Mouse (Mus musculus): ENCODE measurements at regions not wholly inside any gene's neighbourhood (a gene's known extent, or its start where the extent isn't known, plus 50 kb on each side); places are given as distances from the start of the nearest gene placed in this dataset.

DNA sequence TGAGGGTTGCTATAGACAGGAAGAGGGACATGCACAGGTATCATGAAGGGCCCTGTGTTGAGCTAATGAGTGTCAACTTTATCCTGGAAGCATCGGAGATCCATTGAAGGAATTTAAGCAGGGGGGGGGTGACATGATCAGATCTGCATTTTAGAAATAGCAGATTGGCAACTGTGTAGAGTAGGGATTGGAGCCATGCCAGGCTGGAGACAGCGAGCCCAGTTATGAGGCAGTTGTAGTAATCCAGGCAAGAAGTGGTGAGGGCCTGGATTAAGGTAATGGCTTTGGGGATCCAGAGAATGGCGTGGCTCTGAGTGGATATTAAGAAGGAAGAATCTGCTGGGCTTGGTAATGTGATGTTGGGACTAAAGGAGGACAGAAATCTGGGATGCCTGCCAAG is 528.5 kb downstream of the Fgf9 start:
- H3K27ac ChIP-seq: no peak overlapping the region
- intact Hi-C loops (cut with DNase I): no loop called here
- no peak for DNase-seq (ENCODE audit: extremely low spot score in 1 of 2, low spot score in 2 of 2)
- H3K4me3 ChIP-seq: no peak overlapping the region
- TF ChIP-seq CTCF (IDR thresholded peaks at IDR 0.05): no peak

DNA sequence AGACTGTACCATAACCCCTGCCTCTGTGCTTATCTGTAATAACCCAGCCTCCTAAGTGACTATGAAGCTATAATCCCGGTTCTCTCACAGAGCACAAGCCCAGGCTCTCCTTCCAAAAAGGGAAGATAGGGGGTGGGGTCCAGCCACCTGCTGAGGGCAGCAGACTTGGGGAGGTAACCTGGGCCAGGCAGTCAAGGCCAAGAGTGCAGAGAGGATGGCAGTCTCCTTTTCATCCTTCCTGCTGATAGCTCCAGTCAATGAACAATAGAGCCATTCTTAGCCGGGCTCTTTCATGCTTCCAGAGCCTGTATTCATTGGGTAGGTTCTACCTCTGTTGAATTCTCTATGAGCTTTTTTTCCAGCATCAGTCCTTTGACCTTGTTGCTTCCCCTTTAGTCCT is 527.5 kb downstream of the Fgf9 start:
- TF ChIP-seq CTCF (IDR thresholded peaks at IDR 0.05): no peak
- no peak for DNase-seq (ENCODE audit: extremely low spot score in 1 of 2, low spot score in 2 of 2)
- H3K27ac ChIP-seq: no peak overlapping the region
- intact Hi-C loops (cut with DNase I): no loop called here
- H3K4me3 ChIP-seq: no peak overlapping the region

DNA sequence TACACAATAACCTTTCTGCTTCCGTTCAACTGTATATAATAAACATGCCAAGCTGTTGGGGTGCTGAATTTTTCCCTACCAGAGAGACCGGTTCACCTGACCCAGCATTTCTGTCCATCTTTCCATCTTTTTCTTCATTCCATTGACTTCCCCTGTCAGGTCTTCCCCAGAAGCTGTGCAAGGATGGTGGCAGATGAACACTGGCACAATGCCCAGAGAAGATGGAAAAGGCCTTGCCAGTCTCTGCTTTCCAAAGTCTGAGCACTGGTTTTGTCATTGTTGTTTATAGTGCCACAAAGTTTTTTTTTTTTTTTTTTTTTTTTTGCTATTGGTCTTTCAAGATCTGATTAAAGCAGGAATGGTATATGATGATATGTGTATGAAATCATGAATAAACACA is 526.6 kb downstream of the Fgf9 start:
- Histone ChIP-seq H3K4me3 (no peak overlapping the region), H3K27ac (no peak overlapping the region)
- DNase-seq (ENCODE audit: extremely low spot score in 1 of 2, low spot score in 2 of 2): no peak
- TF ChIP-seq CTCF (IDR thresholded peaks at IDR 0.05): no peak
- intact Hi-C loops (cut with DNase I): no loop called here

DNA sequence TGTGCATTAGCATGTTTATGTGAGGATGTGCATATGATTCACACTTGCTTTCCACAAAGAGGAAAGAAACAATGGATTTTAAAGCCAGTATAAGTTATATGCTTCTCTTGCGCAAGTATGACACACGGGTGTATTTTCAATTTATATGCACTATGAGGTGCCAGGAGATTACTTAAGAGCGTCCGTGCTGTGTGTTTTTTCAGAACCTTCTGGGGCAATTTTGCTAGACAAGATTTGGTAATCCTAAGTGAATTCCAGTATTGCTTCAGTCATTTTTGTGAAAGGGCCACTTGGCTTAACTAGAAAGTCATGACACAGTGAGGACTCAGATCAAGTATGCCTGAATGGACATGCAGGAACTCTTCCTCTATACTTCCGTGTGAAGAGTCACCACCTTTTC is 511.5 kb downstream of the Fgf9 start:
- Histone ChIP-seq H3K27ac (no peak overlapping the region), H3K4me3 (no peak overlapping the region)
- DNase-seq (ENCODE audit: extremely low spot score in 1 of 2, low spot score in 2 of 2): no peak
- intact Hi-C loops (cut with DNase I): loop anchor here (10.0 kb wide), 1 partner anchor 63 kb away; no protein-coding TSS in a partner anchor
- TF ChIP-seq CTCF (IDR thresholded peaks at IDR 0.05): no peak

DNA sequence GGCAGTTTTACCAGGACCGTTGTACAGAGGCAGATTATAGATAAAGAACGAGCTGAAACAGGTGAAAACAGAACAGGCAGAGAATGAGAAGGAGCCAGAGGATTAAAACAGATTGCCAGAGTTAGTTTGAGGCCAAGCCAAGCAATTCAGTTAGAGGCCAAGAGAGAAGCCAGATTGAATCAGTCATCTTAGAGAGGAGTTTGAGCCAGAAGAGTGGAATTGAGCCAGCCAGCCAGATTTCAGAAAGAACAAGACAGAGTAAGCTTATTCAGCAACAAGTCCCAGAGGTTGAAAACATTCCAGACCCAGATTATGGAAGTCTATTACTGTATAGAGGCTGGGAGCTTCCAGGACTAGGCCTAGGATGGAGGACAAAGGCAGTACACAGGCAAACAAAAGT is 499.7 kb downstream of the Fgf9 start:
- TF ChIP-seq CTCF (IDR thresholded peaks at IDR 0.05): no peak
- H3K27ac ChIP-seq: no peak overlapping the region
- DNase-seq (ENCODE audit: extremely low spot score in 1 of 2, low spot score in 2 of 2): no peak
- intact Hi-C loops (cut with DNase I): no loop called here
- H3K4me3 ChIP-seq: no peak overlapping the region

DNA sequence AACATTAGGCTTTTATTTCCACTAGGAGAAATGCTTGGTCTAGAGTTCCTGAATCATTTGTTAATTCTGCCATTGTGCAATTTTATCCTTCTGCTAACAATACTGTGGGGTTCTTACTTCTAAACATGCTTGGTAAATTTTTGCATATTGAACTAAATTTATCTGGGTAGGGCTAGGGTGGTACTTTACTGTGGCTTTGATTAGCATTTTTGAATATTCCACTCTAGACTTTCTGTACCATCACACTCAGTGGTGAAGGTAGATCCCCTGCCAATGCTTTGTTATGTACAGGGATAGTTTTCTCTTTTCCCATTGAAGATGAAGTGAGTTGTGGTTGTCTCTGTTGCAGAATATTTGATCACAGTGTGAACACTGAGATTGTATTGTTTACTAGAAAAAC is 497.1 kb downstream of the Fgf9 start:
- H3K4me3 ChIP-seq: no peak overlapping the region
- no peak overlapping the region for H3K27ac ChIP-seq
- DNase-seq (ENCODE audit: extremely low spot score in 1 of 2, low spot score in 2 of 2): no peak
- intact Hi-C loops (cut with DNase I): no loop called here
- no peak for TF ChIP-seq CTCF (IDR thresholded peaks at IDR 0.05)

DNA sequence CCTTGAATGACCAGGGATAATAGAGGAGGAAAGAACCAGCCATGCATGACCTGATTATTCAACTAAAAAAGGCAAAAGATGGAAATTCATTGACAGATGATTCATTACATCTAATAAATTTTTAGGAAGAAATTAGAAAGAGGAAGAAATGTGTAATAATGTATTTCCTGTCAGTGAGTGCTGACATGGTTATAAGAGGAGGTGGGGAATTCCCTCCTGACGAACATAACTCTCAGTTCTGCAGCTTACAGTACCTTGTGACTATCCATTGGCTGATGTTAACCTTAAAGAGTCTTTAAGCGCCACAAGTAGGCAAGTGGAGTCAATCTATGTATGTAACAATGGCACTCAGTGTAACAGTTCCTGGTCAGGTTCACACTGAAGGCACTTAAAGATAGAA is 492.7 kb downstream of the Fgf9 start:
- Histone ChIP-seq H3K4me3 (no peak overlapping the region), H3K27ac (no peak overlapping the region)

DNA sequence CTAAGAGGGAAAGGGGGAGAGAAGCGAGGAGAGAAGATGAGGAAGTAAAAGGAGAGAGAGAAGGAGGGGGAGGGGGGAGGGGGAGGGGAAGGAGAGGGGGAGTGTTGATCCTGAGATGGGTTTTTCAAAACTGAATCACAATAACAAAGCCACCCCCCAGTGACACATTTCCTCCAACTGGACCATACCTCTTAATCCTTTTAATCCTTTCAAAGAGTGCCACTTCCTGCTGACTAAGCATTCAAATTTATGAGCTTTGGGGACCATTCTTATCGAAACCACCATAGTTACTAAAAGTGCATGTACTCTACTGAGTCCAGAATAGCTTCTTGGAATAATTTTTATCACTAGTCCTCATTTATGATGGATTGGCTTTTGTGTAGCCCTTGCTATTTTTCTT is 480.4 kb downstream of the Fgf9 start:
- no peak for TF ChIP-seq CTCF (IDR thresholded peaks at IDR 0.05)
- intact Hi-C loops (cut with DNase I): no loop called here
- no peak for DNase-seq (ENCODE audit: extremely low spot score in 1 of 2, low spot score in 2 of 2)
- H3K4me3 ChIP-seq: no peak overlapping the region
- H3K27ac ChIP-seq: no peak overlapping the region

More for the DNA sequence above, 492.7 kb downstream of the Fgf9 start:
- no peak for DNase-seq (ENCODE audit: extremely low spot score in 1 of 2, low spot score in 2 of 2)
- no peak for TF ChIP-seq CTCF (IDR thresholded peaks at IDR 0.05)
- intact Hi-C loops (cut with DNase I): no loop called here

DNA sequence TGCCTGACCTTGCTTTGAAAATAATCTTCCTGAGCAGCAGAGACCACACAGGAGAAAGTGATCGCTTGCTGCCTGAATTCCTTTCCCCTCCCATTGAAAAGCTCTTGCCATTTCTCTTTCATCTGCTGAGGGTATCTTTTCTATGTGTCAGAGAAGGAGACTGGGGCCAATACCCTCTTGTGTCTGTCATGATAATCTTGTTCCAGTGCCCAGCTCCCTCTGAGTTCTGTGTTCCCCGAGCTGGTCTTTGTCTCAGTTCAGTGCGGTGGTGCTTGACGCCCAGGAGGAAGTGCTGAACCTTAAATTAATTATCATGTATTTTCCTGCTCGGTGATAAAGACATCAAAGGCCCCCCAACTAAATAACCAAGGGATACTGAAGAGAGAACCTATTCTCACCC is 475.4 kb downstream of the Fgf9 start:
- H3K4me3 ChIP-seq: no peak overlapping the region
- intact Hi-C loops (cut with DNase I): no loop called here
- no peak overlapping the region for H3K27ac ChIP-seq
- DNase-seq (ENCODE audit: extremely low spot score in 1 of 2, low spot score in 2 of 2): no peak
- no peak for TF ChIP-seq CTCF (IDR thresholded peaks at IDR 0.05)

DNA sequence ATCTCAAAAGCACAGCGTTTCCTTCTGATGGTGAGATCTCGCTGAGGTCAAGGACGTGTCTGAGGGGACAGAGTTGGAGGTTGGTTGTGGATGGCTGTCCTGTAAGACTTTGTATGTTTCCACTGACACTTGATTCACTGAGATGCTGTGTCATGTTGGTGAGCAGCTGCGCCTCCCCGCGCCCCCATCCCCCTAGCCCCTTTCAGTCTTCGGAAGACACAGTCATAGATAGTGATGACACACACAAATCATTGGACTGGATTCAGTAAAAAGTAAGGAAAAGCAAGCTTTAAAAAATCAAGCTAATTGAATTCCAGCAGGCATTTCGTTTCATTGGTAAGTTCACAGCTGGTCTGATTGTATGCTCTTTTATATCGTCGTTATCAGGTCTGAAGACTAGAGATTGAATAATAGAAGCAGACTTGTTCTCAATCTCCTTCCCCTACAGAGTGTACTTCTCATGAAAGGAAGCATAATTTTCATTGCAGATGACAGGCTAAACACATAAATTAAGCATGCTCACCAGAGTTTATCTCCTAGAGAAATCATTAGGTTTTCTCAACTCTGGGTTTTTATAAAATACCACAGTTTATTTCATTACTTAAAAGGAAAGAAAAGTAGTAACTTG is 472.9 kb downstream of the Fgf9 start:
- intact Hi-C loops (cut with DNase I): no loop called here
- no peak overlapping the region for H3K27ac ChIP-seq
- TF ChIP-seq CTCF (IDR thresholded peaks at IDR 0.05): no peak

DNA sequence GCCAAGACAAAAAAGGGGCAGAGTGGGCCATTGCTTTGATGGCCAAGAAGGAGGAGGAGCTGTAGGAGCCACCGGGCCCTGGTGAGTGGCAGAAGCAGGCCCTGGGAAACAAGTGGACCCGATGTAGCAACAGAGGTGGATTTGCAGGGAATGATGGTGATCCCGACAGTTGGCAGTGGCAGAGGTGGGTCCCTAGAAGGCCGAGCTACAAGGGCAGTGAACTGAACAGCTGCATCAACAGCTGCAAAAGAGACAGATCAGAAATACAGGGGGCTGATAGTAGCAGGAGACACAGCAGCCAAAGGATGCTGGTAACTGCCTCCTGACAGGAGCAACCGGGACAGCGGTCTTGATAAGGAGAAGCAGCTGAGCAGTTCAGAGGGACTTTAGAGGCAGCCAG is 467.8 kb downstream of the Fgf9 start:
- intact Hi-C loops (cut with DNase I): no loop called here
- DNase-seq (ENCODE audit: extremely low spot score in 1 of 2, low spot score in 2 of 2): no peak
- TF ChIP-seq CTCF (IDR thresholded peaks at IDR 0.05): no peak
- Histone ChIP-seq H3K4me3 (no peak overlapping the region), H3K27ac (no peak overlapping the region)

More for the DNA sequence above, 472.9 kb downstream of the Fgf9 start:
- no peak overlapping the region for H3K4me3 ChIP-seq
- no peak for DNase-seq (ENCODE audit: extremely low spot score in 1 of 2, low spot score in 2 of 2)

DNA sequence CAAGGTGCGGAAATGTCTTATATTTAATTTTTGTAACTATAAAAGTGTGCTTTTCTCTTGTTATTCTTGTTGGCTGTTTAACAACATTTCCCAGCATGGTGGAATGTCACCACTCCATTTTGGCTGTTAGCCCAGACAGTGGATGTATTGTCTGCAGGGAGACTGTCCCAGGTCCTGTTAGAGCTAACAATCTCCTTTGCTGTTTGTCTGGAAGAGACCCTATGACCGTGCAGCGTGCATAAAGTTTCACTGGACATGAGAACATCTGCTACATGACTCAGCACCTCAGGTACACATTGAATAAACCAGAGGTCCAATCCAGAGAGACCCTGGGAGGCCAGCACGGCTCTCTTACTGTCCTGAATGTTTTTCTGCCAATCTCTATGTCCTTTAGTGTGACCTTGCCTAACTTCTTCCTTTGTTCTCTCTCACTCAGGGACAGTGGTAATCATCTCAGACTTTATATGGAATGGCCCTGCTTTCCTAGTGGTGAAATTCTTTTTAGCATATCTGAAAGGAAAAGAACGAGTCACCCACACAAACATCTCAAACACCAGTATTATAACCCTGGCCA is 450.7 kb downstream of the Fgf9 start:
- no peak for DNase-seq (ENCODE audit: extremely low spot score in 1 of 2, low spot score in 2 of 2)
- Histone ChIP-seq H3K27ac (no peak overlapping the region), H3K4me3 (no peak overlapping the region)
- intact Hi-C loops (cut with DNase I): no loop called here
- no peak for TF ChIP-seq CTCF (IDR thresholded peaks at IDR 0.05)

DNA sequence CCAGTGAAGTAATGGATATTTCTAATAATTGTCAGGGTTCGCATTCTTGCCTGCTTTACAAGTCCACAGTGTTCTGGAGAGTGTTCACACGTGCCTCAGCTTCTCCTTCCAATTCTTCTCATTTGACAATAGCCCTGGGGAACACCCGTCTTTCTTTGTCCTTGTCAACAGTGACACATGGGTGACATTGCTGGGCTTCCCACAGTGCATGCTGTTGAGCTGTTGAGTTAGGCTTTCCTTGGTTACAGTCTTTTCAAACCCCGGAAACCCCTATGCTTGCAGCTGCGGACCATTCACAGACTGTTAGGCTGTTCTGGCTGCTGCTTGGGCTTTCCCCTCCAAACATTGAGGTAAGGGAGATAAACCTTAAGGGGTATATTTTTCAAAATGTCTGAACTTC is 450.0 kb downstream of the Fgf9 start:
- no peak for DNase-seq (ENCODE audit: extremely low spot score in 1 of 2, low spot score in 2 of 2)
- intact Hi-C loops (cut with DNase I): no loop called here
- no peak for TF ChIP-seq CTCF (IDR thresholded peaks at IDR 0.05)
- no peak overlapping the region for H3K4me3 ChIP-seq
- H3K27ac ChIP-seq: no peak overlapping the region

All from left cerebral cortex, adult 2 months (tissue).